Mouse (Mus musculus) forebrain, embryonic 11.5 days (tissue): ENCODE results near the gene Lgals9. TPM values are rescaled to one million over a fixed set of nuclear protein-coding genes. Genes with fewer than 3 reads are reported as not detected.
A peak's percentile ranks its signal among the peaks of the same experiment; 100 is the strongest.
"Not testable (repeated sequence)": the region's sequence is repeated elsewhere in the genome, so short reads cannot be mapped to it uniquely, and the experiment has no call there.

ENCODE experiments used
- ATAC-seq: fragments of 200-750 bp; cut with Nextera tagmentation; replicated peaks from 2 replicates; pipeline ENCODE4 v1.8.0; 2017; ENCODE audit warnings: moderate TSS enrichment; ENCODE audit not compliant: low FRiP score
- DNase-seq: peaks from one replicate; pipeline ENCODE4 v3.0.0-alpha.2; 2017; ENCODE audit warnings: low spot score
- H3K27ac ChIP-seq: fragments of 300-500 bp; sonication (generic); 2 replicates; pipeline ENCODE4 v1.5.1; 2014; ENCODE audit warnings: low read depth, low read length
- H3K27me3 ChIP-seq: fragments of 300-500 bp; sonication (generic); 2 replicates; pipeline ENCODE4 v1.6.1; 2014; ENCODE audit warnings: mild to moderate bottlenecking, low read length, mixed read lengths; ENCODE audit not compliant: control insufficient read depth, insufficient read depth
- H3K36me3 ChIP-seq: fragments of 300-500 bp; sonication (generic); 2 replicates; pipeline ENCODE4 v1.6.1; 2014; ENCODE audit warnings: mild to moderate bottlenecking, low read length, moderate library complexity, mixed read lengths; ENCODE audit not compliant: control insufficient read depth, insufficient read depth
- H3K4me1 ChIP-seq: fragments of 300-500 bp; sonication (generic); replicated peaks from 2 replicates; pipeline ENCODE4 v1.6.1; 2014; ENCODE audit warnings: low read length, mixed read lengths; ENCODE audit not compliant: control insufficient read depth, insufficient read depth
- H3K4me2 ChIP-seq: fragments of 300-500 bp; sonication (generic); 2 replicates; pipeline ENCODE4 v1.6.1; 2014; ENCODE audit warnings: low read depth, mild to moderate bottlenecking, low read length, moderate library complexity, mixed read lengths; ENCODE audit not compliant: severe bottlenecking
- H3K4me3 ChIP-seq: fragments of 300-500 bp; sonication (generic); 2 replicates; pipeline ENCODE4 v1.5.1; 2014; ENCODE audit warnings: low read depth, low read length
- H3K9ac ChIP-seq: fragments of 300-500 bp; sonication (generic); 2 replicates; pipeline ENCODE4 v1.6.1; 2014; ENCODE audit warnings: low read length
- H3K9me3 ChIP-seq: fragments of 300-500 bp; sonication (generic); 2 replicates; pipeline ENCODE4 v1.6.1; 2016; ENCODE audit warnings: low read length, mixed read lengths; ENCODE audit not compliant: control insufficient read depth
- WGBS: fragments of 180-500 bp; shearing (Covaris S2); extraction: QIAGEN DNeasy Blood & Tissue Kit; methylation state at CpG from one replicate; pipeline ENCODE4 v1.1.7; 2014; 5-methylcytosine and 5-hydroxymethylcytosine counted together
- polyA plus RNA-seq: library from polyadenylated mRNA; unstranded; fragments of >200 nt; fragmentation: Nextera tagmentation; extraction: Ambion mirVana; gene quantifications from 2 replicates; pipeline ENCODE4 v1.2.1, GENCODE M21; 2014

Gene Lgals9
- polyA plus RNA-seq, 1 experiment from 2014 or later, result 3.7 TPM

DNA sequence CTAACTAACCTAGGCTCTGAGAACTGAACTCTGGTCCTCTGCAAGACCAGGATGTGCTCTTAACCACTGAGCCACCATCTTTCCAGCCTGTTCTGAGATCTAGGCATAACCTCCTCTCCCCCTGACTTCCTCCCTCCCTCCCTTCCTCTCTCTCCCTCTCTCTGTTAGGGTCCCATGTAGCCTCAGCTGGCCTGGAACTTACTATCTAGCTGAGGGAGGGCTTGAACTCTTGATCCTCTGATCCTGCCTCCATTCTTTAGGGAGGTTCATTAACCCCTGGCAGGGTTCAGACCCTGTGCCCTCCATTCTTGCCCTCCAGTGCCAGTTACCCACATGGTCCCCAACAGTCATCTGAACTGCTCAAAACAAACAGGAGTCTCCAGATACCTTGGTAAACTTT is 28.3 kb upstream of the Lgals9 start:
- Histone ChIP-seq H3K4me3 (no peak overlapping the region), H3K4me1 (no peaks in the 10 kb centered on the region), H3K9ac (no peak overlapping the region), H3K4me2 (no peak overlapping the region), H3K9me3 (no peaks in the 10 kb centered on the region), H3K36me3 (no peaks in the 10 kb centered on the region), H3K27ac (no peak overlapping the region), H3K27me3 (no peaks in the 10 kb centered on the region)
- no peak for ATAC-seq
- DNase-seq, result peak; percentile 13

DNA sequence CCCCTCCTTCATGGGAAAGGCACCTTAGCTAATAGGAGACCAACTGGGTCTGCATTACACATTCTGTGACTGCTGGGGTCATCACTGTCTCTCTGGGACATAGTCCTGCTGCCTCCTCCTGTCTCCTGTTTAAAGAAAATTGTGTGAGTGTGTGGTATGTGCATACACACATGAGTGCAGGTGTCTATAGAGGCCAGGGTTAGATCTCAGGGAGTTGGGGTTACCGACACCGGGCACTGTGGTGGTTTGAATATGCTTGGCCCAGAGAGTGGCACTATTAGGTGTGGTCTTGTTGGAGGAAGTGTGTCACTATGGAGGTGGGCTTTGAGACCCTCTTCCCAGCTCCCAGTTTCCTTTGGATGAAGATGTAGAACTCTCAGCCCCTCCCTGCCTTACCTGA is 27.8 kb upstream of the Lgals9 start:
- H3K27me3 ChIP-seq, result no peaks in the 10 kb centered on the region
- H3K36me3 ChIP-seq, result no peaks in the 10 kb centered on the region
- DNase-seq, result peak; percentile 8
- 94% methylated on average over 2 of the region's 2 CpGs for WGBS
- no peak overlapping the region for H3K4me3 ChIP-seq
- ATAC-seq, result no peak
- H3K4me1 ChIP-seq, result no peaks in the 10 kb centered on the region
- H3K27ac ChIP-seq, result no peak overlapping the region
- no peaks in the 10 kb centered on the region for H3K9me3 ChIP-seq
- no peak overlapping the region for H3K4me2 ChIP-seq
- H3K9ac ChIP-seq, result no peak overlapping the region

DNA sequence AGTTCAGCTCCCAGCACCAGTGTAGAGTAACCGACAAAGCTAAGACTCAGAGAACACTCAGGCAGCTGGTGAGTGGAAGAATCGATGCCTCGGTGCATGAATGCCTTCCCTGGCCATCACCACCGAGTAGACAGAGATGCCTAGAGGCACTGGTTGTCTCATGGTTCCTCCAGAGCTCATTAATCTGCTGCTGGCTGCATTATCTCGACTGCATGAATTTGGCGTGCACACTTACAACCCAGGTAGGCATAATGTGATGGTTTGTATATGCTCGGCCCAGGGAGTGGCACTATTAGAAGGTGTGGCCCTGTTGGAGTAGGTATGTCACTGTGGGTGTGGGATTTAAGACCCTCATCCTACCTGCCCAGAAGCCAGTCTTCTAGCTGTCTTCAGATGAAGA is 24.1 kb upstream of the Lgals9 start:
- Histone ChIP-seq H3K27me3 (no peaks in the 10 kb centered on the region), H3K4me3 (no peak overlapping the region), H3K36me3 (no peaks in the 10 kb centered on the region), H3K4me1 (no peaks in the 10 kb centered on the region), H3K9me3 (no peaks in the 10 kb centered on the region), H3K27ac (no peak overlapping the region), H3K4me2 (no peak overlapping the region), H3K9ac (no peak overlapping the region)
- 84% methylated on average over 7 of the region's 7 CpGs for WGBS
- DNase-seq (peak; percentile 23), ATAC-seq (no peak)

DNA sequence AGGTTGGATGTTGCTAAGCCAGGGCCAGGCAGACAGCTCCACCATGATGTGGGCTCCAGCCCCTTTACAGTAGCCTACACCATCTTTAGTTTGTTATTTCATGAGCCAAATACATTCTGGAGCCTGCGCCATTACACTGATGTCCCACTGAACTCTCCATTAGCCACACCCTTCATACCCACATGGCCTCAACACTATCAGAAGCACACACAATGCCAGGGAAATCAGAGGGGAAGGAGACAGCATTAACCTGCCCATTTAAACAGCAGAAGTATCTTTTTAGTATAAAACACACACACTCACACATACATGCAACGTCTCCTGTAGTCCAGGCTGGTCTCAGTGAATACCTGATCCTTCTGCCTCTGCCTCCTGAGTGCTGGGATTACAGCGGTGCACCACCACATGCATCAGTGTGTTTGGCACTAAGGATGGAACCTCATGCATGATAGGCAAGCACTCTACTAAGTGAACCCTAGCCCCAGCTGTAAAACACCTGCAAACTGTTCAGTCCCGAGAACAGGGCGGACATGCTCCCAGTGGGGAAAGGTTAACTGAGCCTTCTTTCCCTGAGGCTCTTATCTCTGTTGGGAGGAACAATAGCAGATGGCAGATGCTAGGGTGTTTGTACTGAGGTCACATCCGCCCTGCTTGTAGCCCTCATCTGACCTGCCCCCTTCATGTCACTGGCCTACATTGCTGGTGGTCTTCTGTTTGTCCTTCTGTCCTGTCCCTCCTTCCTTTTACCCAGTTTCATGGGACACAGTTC is 23.4 kb upstream of the Lgals9 start:
- H3K9ac ChIP-seq, result no peak overlapping the region
- H3K27ac ChIP-seq, result no peak overlapping the region
- H3K4me1 ChIP-seq, result no peaks in the 10 kb centered on the region
- no peaks in the 10 kb centered on the region for H3K36me3 ChIP-seq
- 89% methylated on average over 6 of the region's 6 CpGs for WGBS
- ATAC-seq (no peak), DNase-seq (peak; percentile 23)
- H3K27me3 ChIP-seq, result no peaks in the 10 kb centered on the region
- H3K9me3 ChIP-seq, result no peaks in the 10 kb centered on the region
- H3K4me3 ChIP-seq, result no peak overlapping the region
- no peak overlapping the region for H3K4me2 ChIP-seq

DNA sequence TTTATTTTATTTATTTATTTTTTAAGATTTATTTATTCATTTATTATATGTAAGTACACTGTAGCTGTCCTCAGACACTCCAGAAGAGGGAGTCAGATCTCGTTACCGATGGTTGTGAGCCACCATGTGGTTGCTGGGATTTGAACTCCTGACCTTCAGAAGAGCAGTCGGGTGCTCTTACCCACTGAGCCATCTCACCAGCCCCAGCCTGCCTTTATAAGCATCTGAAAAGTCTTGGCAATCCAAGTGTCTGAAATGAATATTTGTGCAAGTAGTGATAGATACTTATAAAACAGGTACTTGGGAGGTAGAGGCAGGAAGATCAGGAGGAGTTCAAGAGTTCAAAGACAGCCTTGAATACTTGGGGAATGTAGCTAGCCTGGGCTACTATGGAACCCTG is 22.6 kb upstream of the Lgals9 start:
- WGBS, result 90% methylated on average over 3 of the region's 3 CpGs
- H3K27me3 ChIP-seq, H3K9ac ChIP-seq, DNase-seq, H3K4me3 ChIP-seq, ATAC-seq, H3K36me3 ChIP-seq, H3K4me2 ChIP-seq, H3K4me1 ChIP-seq, H3K27ac ChIP-seq, H3K9me3 ChIP-seq: not testable (repeated sequence)

DNA sequence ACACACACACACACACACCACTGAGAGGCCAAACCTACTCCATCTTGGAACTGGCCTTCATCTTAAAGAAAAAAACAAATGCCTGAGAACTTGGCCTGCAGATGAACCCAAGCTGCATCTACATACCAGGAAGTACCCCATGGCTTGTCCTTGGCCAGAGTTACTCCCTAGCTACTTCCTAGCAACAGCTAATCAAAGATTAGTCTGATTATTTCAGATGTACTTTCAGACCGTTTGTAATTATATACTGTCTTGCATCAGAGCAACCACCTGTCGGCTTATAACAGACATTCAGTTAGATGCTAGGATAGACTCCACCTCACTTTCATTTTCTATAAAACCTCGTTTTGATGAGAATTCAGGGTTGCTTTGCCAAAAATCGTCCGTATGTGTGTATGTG is 21.7 kb upstream of the Lgals9 start:
- H3K4me3 ChIP-seq, result no peak overlapping the region
- H3K9me3 ChIP-seq, result no peaks in the 10 kb centered on the region
- H3K9ac ChIP-seq, result no peak overlapping the region
- H3K27ac ChIP-seq, result no peak overlapping the region
- no peaks in the 10 kb centered on the region for H3K4me1 ChIP-seq
- no peaks in the 10 kb centered on the region for H3K36me3 ChIP-seq
- no peak for DNase-seq
- 78% methylated on average over 5 of the region's 5 CpGs for WGBS
- H3K27me3 ChIP-seq, result no peaks in the 10 kb centered on the region
- no peak overlapping the region for H3K4me2 ChIP-seq
- ATAC-seq, result no peak

DNA sequence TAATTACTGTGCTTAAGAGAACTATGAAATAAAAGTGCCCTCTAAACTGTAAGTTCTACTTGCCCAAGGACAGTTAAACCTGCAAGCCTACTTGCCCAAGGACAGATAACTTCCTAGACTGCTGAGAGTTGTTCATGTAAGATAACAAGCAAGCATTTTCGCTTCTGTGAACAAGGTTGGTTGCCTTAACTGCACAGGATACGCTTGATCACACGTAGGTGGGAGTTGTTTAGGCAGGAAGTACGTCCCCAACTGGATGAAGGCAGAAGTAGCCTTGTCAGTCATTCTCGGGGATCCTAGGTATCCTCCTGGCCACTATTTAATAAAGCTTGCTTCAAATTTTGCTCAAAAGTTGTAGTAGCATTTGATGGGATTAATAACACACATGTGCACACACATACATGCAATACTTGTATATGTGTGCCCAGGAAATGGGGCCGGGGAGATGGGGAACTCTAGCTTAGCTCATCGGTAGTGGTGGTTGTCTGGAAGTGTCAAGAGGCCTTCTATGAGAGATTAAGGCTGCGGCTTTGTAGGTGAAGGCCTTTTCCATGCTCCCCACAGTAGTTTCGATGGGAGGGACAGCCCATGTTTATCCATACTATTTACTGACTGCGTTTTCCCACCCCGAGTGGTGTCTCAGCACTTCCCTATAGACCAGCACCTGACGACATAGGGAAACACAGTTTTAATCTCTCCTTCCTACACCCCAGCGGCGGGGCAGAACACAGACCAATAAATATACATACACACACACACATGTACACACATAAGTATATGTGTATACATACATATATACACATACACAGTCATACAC is 21.0 kb upstream of the Lgals9 start:
- Histone ChIP-seq H3K27ac (no peak overlapping the region), H3K4me1 (no peaks in the 10 kb centered on the region), H3K27me3 (no peaks in the 10 kb centered on the region), H3K4me3 (no peak overlapping the region), H3K9me3 (no peaks in the 10 kb centered on the region), H3K36me3 (no peaks in the 10 kb centered on the region), H3K9ac (no peak overlapping the region), H3K4me2 (no peak overlapping the region)
- ATAC-seq (no peak), DNase-seq (peak; percentile 30)
- 90% methylated on average over 14 of the region's 14 CpGs for WGBS

DNA sequence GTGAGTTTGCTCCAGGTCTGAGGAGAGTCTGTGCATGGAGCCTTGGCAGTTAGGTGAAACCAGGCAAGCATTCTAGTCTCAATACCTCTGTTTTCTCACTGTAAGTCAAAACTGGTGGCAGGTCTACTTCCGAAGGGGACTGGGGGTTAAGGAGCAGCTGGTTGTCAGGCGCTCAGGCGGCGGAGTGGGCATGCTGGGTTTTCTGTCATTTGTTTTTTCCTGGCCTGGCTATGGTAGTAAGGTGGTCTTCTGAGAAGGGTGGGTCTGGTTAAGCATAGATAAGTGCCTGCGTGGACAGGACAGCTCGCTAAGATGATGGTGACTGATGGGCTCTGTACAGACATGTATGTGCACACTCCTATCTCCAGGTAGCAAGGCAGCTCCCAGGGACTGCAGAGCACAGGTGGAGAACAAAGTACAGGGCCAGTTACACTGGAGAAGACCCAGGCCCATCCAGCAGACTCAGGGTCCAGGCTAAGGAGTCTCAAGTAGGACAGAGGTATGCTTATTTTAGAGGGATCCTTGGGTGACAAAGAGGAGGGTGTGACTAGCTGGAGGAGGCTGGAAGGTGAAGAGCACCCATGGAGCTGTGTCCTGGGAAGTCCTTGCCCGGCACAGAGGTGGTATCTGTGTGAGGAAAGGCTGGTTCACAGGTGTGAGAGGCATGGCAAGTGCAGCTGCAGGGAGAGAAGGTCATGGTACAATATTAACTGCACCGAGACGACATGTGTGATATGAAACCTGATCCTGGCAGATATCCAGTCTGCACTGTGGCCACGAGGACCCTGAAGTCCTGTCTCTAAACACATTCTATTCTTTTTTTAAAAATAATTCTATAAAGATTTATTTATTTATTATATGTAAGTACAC is 19.3 kb upstream of the Lgals9 start:
- H3K9me3 ChIP-seq, result no peaks in the 10 kb centered on the region
- ATAC-seq (no peak), DNase-seq (peak; percentile 44)
- H3K4me3 ChIP-seq, result no peak overlapping the region
- H3K36me3 ChIP-seq, result no peaks in the 10 kb centered on the region
- H3K27me3 ChIP-seq, result no peaks in the 10 kb centered on the region
- no peak overlapping the region for H3K4me2 ChIP-seq
- 85% methylated on average over 10 of the region's 10 CpGs for WGBS
- H3K27ac ChIP-seq, result no peak overlapping the region
- no peak overlapping the region for H3K9ac ChIP-seq
- H3K4me1 ChIP-seq, result no peaks in the 10 kb centered on the region
